Mouse (Mus musculus) layer of hippocampus, adult 9-11 months (tissue): Measurements from ENCODE around the gene Ipo11.
A peak's percentile ranks its signal among the peaks of the same experiment; 100 is the strongest.

ENCODE experiments used
- DNase-seq: peaks from one replicate; pipeline ENCODE4 v3.0.0; 2022

Ipo11 gene

GRCm38 (mm10) chr13:106894284-106894683, 42.5 kb downstream of the Ipo11 start:
- no peak for DNase-seq

- no peak for DNase-seq
Observed at GRCm38 (mm10) chr13:106893701-106894100, 43.1 kb downstream of the Ipo11 start.

GRCm38 (mm10) chr13:106893196-106893595, 43.6 kb downstream of the Ipo11 start:
- no peak for DNase-seq

GRCm38 (mm10) chr13:106887364-106887763, 49.4 kb downstream of the Ipo11 start:
- DNase-seq, result no peak

- no peak for DNase-seq
Observed at GRCm38 (mm10) chr13:106884249-106884648, 52.5 kb downstream of the Ipo11 start.

- DNase-seq, result no peak
Observed at GRCm38 (mm10) chr13:106876278-106876677, 60.5 kb downstream of the Ipo11 start.

GRCm38 (mm10) chr13:106865547-106865946, 71.2 kb downstream of the Ipo11 start:
- no peak for DNase-seq

- no peak for DNase-seq
Observed at GRCm38 (mm10) chr13:106858779-106859178, 78.0 kb downstream of the Ipo11 start.

- no peak for DNase-seq
Observed at GRCm38 (mm10) chr13:106856556-106856955, 80.2 kb downstream of the Ipo11 start.

- DNase-seq, result no peak
Observed at GRCm38 (mm10) chr13:106847534-106847933, 89.2 kb downstream of the Ipo11 start.

GRCm38 (mm10) chr13:106844928-106845327, 91.8 kb downstream of the Ipo11 start:
- DNase-seq, result no peak

GRCm38 (mm10) chr13:106842542-106842941, 94.2 kb downstream of the Ipo11 start:
- DNase-seq, result no peak

- no peak for DNase-seq
Observed at GRCm38 (mm10) chr13:106838778-106839177, 98.0 kb downstream of the Ipo11 start.

GRCm38 (mm10) chr13:106836527-106836879, 100.3 kb downstream of the Ipo11 start:
- no peak for DNase-seq

GRCm38 (mm10) chr13:106835844-106836526, 100.8 kb downstream of the Ipo11 start:
- peak; percentile 38 for DNase-seq

- DNase-seq, result no peak
Observed at GRCm38 (mm10) chr13:106830029-106830428, 106.7 kb downstream of the Ipo11 start.

- no peak for DNase-seq
Observed at GRCm38 (mm10) chr13:106829327-106829997, 107.3 kb downstream of the Ipo11 start.

- no peak for DNase-seq
Observed at GRCm38 (mm10) chr13:106825618-106826017, 111.1 kb downstream of the Ipo11 start.

GRCm38 (mm10) chr13:106823875-106824191, 112.9 kb downstream of the Ipo11 start:
- DNase-seq, result no peak

GRCm38 (mm10) chr13:106823121-106823874, 113.5 kb downstream of the Ipo11 start:
- DNase-seq, result no peak

GRCm38 (mm10) chr13:106820149-106820548, 116.6 kb downstream of the Ipo11 start:
- DNase-seq, result no peak

- DNase-seq, result no peak
Observed at GRCm38 (mm10) chr13:106819749-106820148, 117.0 kb downstream of the Ipo11 start.

- DNase-seq, result no peak
Observed at GRCm38 (mm10) chr13:106817066-106817465, 119.7 kb downstream of the Ipo11 start.

- DNase-seq, result no peak
Observed at GRCm38 (mm10) chr13:106813519-106813918, 123.2 kb downstream of the Ipo11 start.
